Mouse (Mus musculus) CH12.LX (cell line): ENCODE results near the gene Hils1.

Experiments
- CHD2 ChIP-seq: IDR thresholded peaks from 2 replicates; pipeline ENCODE4 v1.6.1; 2011; ENCODE audit warnings: low read length, improper control_type of control experiment
- E2F4 ChIP-seq: IDR thresholded peaks from 2 replicates; pipeline ENCODE4 v1.6.1; 2011; ENCODE audit warnings: low read depth, low read length, improper control_type of control experiment; ENCODE audit not compliant: insufficient replicate concordance
- ETS1 ChIP-seq: conservative IDR thresholded peaks from 2 replicates; pipeline ENCODE4 v1.6.1; 2012; ENCODE audit warnings: low read depth, mild to moderate bottlenecking, inconsistent platforms, low read length, improper control_type of control experiment, moderate library complexity
- KAT2A ChIP-seq: IDR thresholded peaks from 2 replicates; pipeline ENCODE4 v1.6.1; 2012; ENCODE audit warnings: low read length, improper control_type of control experiment, inconsistent platforms; ENCODE audit not compliant: insufficient replicate concordance
- MAFK ChIP-seq: IDR thresholded peaks from 2 replicates; pipeline ENCODE4 v1.6.1; 2011; ENCODE audit warnings: low read length, improper control_type of control experiment; ENCODE audit not compliant: insufficient replicate concordance
- POLR2A ChIP-seq: IDR thresholded peaks from 2 replicates; pipeline ENCODE4 v1.6.1; 2011; ENCODE audit warnings: low read depth, mild to moderate bottlenecking, improper control_type of control experiment, low read length
- USF2 ChIP-seq: conservative IDR thresholded peaks from 2 replicates; pipeline ENCODE4 v1.6.1; 2011; ENCODE audit warnings: low read depth, low read length, improper control_type of control experiment

GRCm38 (mm10) chr11:95012487-95012886 is 45.1 kb downstream of the Hils1 start:
- TF ChIP-seq POLR2A = no peak
- TF ChIP-seq ETS1 = no peak
- no peak for TF ChIP-seq MAFK
- TF ChIP-seq KAT2A = no peak
- no peak for TF ChIP-seq CHD2
- no peak for TF ChIP-seq USF2
- no peak for TF ChIP-seq E2F4
